Mouse (Mus musculus): ENCODE measurements around the gene Enpp1. TPM values are rescaled to one million over a fixed set of nuclear protein-coding genes. Genes with fewer than 3 reads are reported as not detected.

Gene Enpp1
- total and polyA plus RNA-seq, 3 experiments = 0.12 to 0.15 TPM; not detected in 1

DNA sequence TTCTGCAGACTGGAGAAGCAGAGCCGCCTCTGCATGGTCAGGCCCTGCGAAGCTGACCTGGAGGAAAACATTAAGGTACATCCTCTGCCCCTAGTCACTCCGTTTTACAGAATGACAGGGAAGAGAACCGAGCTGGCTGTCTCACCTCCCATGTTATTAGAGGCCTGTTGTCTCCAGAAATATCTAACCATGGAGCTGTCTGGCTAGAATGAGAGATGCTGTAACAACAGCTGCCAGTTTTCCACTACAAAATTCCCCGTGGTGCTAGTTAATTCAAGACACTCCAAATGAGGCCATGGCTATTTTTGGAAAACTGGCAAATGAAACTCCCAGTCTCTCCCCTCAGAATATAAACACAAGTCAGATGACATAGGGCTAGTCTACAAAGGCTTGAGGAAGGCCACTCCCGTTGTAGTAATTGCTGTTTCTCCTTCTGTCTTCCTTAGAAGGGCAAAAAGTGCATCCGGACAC lies 115.1 kb downstream of the Enpp1 start:
- no peak overlapping the region for H3K9ac ChIP-seq (ENCODE audit: control insufficient read depth, low read depth, low read length, poor library complexity, severe bottlenecking)
- no peaks in the 10 kb centered on the region for H3K79me2 ChIP-seq (ENCODE audit: control insufficient read depth, insufficient read depth, low read length, poor library complexity)
- DNase-seq (ENCODE audit: low read depth, low spot score) = no peak
- H3K4me3 ChIP-seq (ENCODE audit: control insufficient read depth in 1 of 2, insufficient read depth in 1 of 2, low read depth in 2 of 2, low read length in 2 of 2) = no peak overlapping the region
- TF ChIP-seq MAFK (IDR thresholded peaks at IDR 0.05; ENCODE audit: borderline replicate concordance, low read depth, low read length) (no peak), HCFC1 (IDR thresholded peaks at IDR 0.05; ENCODE audit: low read depth, low read length) (no peak), SMC3 (IDR thresholded peaks at IDR 0.05; ENCODE audit: low read depth, low read length) (no peak), USF1 (IDR thresholded peaks at IDR 0.05; ENCODE audit: low read depth, low read length) (no peak), MYC (IDR thresholded peaks at IDR 0.05; ENCODE audit: low read depth, low read length) (no peak), POLR2AphosphoS2 (IDR thresholded peaks at IDR 0.05; ENCODE audit: low read length) (no peak)
- H3K4me1 ChIP-seq (ENCODE audit: control insufficient read depth in 1 of 2, insufficient read depth in 2 of 2, low read length in 2 of 2) = peaks cover 3 to 8% of the 10 kb centered on the region in 2 experiments; a peak in 3 of 4 replicates
- no peaks in the 10 kb centered on the region for H3K27me3 ChIP-seq (ENCODE audit: control insufficient read depth in 1 of 2, insufficient read depth in 2 of 2, low read length in 2 of 2)
- no peaks in the 10 kb centered on the region for H3K9me3 ChIP-seq (replicated peaks; ENCODE audit: insufficient read depth, low read length)
- no peak overlapping the region for H3K27ac ChIP-seq (ENCODE audit: control insufficient read depth, low read depth, low read length)
- H3K36me3 ChIP-seq (ENCODE audit: control insufficient read depth in 1 of 2, insufficient read depth in 2 of 2, low read length in 2 of 2) = peaks cover 0 to 2% of the 10 kb centered on the region in 2 experiments; a peak in 1 of 4 replicates

DNA sequence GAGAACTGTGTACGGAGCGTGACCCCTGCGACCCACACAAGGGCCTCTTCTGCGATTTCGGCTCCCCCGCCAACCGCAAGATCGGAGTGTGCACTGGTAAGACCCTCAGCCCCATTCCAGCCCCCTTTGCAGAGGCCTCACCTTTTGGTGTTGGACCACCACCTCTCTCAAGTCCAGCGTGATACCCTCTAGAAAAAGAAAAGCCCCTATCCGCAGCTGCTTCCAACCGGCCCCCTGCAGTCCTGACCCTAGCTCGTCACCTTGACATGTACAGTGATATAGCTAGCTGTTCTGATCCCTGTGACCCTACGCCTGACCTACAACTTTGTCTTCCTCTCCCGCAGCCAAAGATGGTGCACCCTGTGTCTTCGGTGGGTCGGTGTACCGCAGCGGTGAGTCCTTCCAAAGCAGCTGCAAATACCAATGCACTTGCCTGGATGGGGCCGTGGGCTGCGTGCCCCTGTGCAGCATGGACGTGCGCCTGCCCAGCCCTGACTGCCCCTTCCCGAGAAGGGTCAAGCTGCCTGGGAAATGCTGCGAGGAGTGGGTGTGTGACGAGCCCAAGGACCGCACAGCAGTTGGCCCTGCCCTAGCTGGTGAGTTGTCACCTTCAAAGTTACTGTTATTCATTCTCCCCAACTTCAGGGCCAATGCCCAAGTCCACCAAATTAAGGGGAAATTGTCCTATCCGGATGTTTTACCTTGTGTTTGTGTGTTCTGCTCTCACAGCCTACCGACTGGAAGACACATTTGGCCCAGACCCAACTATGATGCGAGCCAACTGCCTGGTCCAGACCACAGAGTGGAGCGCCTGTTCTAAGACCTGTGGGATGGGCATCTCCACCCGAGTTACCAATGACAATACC lies 115.7 kb downstream of the Enpp1 start:
- Histone ChIP-seq H3K9ac (ENCODE audit: control insufficient read depth, low read depth, low read length, poor library complexity, severe bottlenecking) (no peak overlapping the region), H3K27ac (ENCODE audit: control insufficient read depth, low read depth, low read length) (no peak overlapping the region), H3K9me3 (replicated peaks; ENCODE audit: insufficient read depth, low read length) (no peaks in the 10 kb centered on the region), H3K4me1 (ENCODE audit: control insufficient read depth in 1 of 2, insufficient read depth in 2 of 2, low read length in 2 of 2) (peaks cover 3 to 8% of the 10 kb centered on the region in 2 experiments; a peak in 3 of 4 replicates), H3K36me3 (ENCODE audit: control insufficient read depth in 1 of 2, insufficient read depth in 2 of 2, low read length in 2 of 2) (peaks cover 0 to 5% of the 10 kb centered on the region in 2 experiments; a peak in 1 of 4 replicates), H3K27me3 (ENCODE audit: control insufficient read depth in 1 of 2, insufficient read depth in 2 of 2, low read length in 2 of 2) (no peaks in the 10 kb centered on the region), H3K79me2 (ENCODE audit: control insufficient read depth, insufficient read depth, low read length, poor library complexity) (no peaks in the 10 kb centered on the region), H3K4me3 (ENCODE audit: control insufficient read depth in 1 of 2, insufficient read depth in 1 of 2, low read depth in 2 of 2, low read length in 2 of 2) (no peak overlapping the region)
- no peak for TF ChIP-seq USF1 (IDR thresholded peaks at IDR 0.05; ENCODE audit: low read depth, low read length)
- no peak for TF ChIP-seq MEF2A (IDR thresholded peaks at IDR 0.05; ENCODE audit: extremely low read depth, insufficient replicate concordance, low read depth, low read length, poor library complexity, severe bottlenecking)
- no peak for TF ChIP-seq POLR2AphosphoS2 (IDR thresholded peaks at IDR 0.05; ENCODE audit: low read length)
- TF ChIP-seq CTCF (IDR thresholded peaks at IDR 0.05 in 2 of 3, conservative IDR thresholded peaks at IDR 0.05 in 1 of 3; ENCODE audit: control insufficient read depth in 1 of 3, insufficient read depth in 1 of 3, low read depth in 2 of 3, low read length in 3 of 3, poor library complexity in 1 of 3, severe bottlenecking in 1 of 3) = no peak
- TF ChIP-seq MAX (IDR thresholded peaks at IDR 0.05; ENCODE audit: low read length) = no peak
- no peak for TF ChIP-seq KAT2A (conservative IDR thresholded peaks at IDR 0.05; ENCODE audit: low read depth, low read length)
- no peak for TF ChIP-seq GATA1 (IDR thresholded peaks at IDR 0.05; ENCODE audit: low read depth, low read length)
- TF ChIP-seq EP300 (IDR thresholded peaks at IDR 0.05; ENCODE audit: low read depth in 1 of 2, low read length in 2 of 2) = no peak
- TF ChIP-seq ETS1 (IDR thresholded peaks at IDR 0.05; ENCODE audit: low read depth, low read length) = no peak
- no peak for TF ChIP-seq ZKSCAN1 (IDR thresholded peaks at IDR 0.05; ENCODE audit: low read depth, low read length)
- TF ChIP-seq ELF1 (IDR thresholded peaks at IDR 0.05; ENCODE audit: low read depth, low read length) = no peak
- DNase-seq (ENCODE audit: low read depth, low spot score) = no peak

Data from MEL (cell line).